Mouse (Mus musculus) ES-CJ7 (cell line): ENCODE results near the gene Il1r1.

ENCODE experiments used
- DNase-seq: peaks from one replicate; pipeline ENCODE4 v3.0.0; 2011; ENCODE audit warnings: low read depth, low spot score

Il1r1 gene

DNA sequence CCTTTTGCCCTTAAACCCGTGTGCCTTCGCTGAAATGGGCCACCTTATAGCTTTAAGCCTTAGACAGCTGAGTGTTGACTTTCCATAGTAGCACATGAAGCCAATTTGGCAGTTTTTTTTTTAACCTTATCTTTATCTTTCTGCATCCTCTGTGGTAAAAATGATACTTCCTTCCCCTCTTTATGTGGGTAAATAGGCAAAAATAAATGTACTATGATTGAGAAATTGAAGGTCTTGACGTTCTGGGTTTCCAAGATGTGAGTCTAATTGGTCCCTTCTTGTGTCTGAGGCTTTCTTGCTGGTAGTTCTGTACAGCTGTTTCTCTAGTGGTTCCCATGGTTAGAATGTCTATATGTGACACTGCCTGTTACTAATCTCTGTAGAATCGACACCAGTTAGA is 46.2 kb downstream of the Il1r1 start:
- DNase-seq: no peak

DNA sequence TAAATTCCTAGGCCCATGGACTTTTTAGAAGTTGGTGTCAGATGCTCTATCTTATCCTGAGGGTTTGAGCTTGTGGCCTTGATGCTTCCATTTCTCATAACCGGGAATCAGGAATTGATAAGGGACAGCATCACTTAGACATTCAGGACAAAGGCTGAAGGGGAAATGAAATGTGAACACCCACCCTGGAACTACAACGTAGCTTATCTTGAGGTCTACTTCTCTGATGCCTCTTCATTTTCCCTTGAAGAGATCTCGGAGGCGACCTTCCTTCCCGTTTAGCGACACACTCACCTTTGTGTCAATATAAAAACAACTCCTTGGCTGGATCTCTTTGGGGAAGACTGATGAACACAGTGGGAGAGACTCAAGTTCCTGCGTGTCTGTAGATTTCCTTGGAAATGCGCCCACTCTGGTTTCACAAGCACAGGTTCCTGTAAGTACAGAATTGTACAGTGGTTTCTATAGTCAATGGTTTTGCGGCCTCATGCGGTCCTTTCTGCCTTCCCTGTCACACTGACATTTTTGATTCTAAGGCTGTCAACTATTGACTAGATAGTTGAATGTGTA is 46.7 kb downstream of the Il1r1 start:
- no peak for DNase-seq

DNA sequence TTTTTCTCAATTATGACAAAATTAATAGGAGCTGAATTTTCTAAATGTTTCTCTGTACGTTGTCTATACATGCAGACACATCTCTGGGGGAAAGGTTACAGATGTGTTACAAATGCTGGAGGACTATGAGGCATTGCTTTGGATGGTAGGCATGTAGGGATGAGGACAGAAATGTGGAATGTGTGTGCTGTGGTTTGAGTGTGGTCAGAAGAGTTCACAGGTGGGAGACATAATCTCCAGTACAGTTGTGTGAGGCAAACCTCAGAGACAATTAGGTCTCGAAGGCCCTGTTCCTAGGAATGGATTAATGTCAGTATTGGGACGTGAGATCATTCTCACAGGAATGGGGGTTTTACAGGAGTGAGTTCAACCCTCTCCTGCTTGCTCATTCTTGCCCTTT is 47.3 kb downstream of the Il1r1 start:
- DNase-seq: no peak

DNA sequence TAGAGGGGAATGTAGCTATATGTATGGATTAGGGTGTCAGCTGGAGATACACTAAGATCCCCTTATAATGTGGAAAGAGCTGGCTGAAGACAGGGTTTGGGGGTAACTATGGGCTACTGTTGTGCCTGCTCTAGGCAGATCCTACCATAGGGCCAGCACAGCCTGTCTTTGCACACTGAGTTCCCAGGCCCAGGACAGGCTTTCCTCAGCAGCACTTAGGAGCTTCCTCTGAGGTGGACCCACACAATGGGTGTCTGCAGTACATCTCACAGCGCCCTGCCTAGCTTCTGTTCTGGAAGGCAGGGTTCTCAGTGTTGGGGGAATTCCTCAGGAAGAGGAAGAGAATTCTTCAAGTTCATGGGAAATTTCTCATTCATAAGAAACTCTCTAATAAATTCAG is 48.6 kb downstream of the Il1r1 start:
- DNase-seq: no peak

DNA sequence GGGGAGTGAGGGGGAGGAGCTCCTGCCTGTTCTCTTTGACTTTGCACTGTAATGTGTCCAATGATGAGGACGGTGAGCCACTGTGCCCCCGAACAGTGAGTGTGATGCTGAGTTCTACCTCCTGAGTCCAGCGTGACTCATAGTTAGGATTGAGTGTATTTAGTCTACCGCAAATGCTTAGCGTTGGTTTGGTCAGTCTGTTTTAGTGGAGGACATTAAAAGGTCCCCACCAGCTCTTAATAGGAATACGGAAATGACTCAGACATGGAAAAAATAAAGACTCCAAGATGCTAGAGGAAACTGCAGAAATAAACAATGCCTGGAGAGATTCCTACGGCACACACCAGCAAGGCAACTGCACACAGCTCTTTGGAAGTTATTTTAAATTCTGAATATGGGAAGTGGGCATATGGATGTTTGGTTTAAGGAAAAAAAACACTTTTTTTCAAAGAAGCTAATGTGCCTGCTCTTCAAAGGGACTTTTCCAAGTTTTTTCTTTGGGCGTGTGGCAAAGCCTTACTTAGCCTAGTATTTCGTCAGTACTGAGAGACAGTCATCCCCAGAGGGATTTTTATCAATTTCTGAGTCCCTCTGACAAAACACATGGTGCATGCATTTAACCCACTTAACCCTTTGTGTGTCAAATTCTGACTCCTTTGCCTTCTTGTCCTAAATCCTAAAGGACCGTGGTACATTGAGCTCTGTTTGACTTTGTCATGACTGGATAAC is 50.6 kb downstream of the Il1r1 start:
- DNase-seq: no peak

DNA sequence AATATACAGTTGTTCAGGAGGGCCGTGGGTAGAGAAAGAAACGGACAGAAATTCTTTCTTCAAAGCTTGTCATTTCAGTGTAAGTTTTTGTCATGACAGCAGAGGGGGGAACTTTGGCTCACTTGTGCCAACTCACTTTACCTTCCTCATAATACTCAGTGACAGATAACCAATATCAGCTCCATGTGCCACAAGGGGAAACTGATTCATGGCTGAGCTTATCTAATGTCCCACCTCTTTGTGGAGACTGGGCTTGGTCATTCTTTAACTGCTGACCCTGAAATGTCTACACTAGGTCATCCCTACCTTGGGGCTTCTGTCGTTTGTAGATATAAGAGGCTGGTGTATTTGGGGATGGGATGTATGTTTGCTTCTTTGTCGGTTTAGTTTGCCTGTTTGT is 53.1 kb downstream of the Il1r1 start:
- DNase-seq: no peak

DNA sequence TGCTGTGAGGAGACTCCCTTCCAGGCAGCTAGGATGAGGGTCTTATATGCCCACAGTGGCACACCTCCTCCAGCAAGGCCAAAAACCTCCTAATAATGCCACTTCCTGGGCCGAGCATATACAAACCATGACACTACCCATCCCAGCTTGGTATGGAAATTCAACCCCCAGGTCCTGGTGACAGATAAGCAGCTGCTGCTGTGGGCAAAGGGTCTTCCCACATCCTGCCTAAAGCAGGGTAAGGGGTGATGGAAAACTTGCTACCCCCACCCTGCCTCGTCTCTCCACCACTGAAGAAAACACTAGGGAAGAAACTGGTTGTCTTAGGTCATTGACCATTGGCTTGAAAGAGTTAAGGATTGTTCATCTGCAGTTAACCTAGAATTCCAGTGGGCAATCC is 53.8 kb downstream of the Il1r1 start:
- DNase-seq: no peak

DNA sequence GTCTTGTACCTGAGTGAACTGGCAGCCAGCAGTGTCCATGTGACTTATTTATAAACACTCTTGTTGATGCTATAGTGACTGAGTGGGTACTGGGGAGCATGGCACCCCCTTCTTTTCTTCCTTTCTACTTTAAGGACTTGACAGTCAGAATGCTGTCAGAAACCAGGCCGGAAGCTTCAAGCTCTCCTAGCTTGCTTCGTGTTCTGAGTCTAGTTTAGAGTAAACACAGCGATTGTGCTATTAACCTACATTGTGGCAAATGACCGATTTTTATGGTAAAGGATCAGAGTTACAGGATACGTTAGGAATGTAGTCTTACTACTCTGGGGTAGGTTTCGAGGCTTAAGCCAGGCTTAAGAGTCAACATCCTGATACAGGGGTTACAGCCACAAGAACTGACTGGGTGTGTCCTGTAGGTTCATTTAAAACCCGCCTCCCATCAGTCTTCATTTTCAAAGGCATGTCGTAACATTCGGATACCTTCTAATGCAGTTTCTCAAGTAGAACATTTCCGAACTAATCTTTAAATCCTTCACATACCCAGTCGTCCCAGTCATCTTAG is 54.4 kb downstream of the Il1r1 start:
- DNase-seq: no peak

DNA sequence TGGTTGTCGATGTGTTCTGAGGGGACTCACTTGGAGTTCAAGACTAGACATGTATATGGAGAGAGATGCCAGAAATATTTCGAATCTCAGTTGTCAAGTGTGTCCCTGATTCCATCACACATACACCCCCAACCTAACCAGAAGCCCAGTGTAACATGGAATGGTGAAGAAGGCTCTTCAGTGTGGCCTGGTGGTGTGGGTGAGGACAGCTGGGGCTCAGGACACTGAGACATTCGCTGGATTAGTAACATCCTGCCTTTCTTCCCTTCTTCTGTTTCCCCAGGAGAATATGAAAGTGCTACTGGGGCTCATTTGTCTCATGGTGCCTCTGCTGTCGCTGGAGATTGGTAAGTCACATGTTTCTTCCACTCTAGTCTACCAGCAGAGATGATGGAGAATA is 57.1 kb downstream of the Il1r1 start:
- DNase-seq: no peak

DNA sequence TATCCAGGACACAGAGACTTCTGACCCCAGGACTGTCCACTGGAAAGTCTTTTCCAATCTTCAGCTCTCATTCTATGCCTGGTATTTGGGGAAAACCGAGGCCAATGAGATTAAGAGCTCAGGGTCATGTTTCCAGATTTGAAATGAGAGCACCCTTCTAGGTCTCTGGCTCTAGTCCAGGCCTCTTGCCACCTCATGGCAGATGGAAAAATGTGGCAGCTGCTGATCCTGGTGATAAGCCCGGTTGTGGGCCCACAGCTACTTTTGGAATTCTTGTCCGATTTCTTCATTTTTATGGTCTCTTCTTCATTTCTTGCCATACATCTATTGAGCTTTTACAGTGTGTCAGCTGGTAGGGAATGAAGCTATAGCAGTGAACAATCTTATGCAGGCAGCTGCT is 57.5 kb downstream of the Il1r1 start:
- no peak for DNase-seq

DNA sequence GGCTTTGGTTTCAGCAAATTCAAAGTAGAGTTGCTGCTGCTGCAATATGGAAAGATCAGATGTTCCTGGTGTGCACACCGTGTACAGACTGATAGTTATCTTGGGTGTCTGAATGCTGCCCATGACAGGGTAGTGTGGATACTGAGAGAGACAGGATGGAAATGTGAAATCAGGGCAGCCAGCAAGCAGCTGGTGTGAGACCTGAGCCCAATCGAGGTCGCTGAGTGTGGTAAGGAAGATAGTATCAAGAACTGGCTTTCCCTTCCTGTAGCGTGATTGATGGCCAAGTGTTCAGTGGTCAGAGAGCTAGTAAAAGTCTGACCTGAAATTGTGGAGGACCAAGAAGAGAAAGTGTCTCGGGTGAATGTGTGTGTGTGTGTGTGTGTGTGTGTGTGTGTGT is 59.1 kb downstream of the Il1r1 start:
- no peak for DNase-seq

DNA sequence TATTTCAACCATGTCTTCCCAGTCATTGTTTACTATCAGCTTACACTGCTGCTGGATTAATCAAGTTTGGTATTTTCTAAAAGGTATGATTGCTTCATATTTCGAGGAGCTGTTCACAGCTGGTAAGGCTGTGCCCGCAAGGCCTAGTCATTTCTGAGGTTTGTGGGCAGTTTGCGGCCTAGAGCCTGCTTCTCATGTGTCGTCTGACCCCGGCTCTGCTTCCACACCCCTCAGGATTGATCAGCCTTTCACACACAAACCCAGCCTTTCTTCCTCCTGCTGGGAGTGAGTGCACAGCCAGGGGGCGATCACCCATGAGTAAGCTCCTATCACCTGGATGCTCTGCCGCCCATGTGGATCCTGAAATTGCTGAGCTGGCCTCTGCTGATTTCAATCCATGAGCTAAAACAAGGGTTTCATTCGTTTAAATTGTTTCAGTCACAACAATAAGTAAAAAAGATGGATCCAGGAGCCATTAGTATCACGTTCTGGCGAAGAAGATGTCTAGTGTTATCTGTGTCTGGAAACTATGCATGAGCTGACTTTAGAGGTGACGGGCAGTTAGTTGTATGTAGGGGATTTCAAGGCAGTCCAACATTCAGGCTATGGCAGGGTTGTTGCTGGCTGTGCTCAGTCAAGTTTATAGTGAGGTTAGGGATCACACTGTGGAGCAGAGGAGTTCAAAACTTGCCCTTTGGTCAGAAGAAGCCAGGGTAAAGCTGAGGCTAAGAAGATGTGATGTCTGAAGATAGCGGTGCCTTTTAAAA is 65.8 kb downstream of the Il1r1 start:
- peak; percentile 70 for DNase-seq

DNA sequence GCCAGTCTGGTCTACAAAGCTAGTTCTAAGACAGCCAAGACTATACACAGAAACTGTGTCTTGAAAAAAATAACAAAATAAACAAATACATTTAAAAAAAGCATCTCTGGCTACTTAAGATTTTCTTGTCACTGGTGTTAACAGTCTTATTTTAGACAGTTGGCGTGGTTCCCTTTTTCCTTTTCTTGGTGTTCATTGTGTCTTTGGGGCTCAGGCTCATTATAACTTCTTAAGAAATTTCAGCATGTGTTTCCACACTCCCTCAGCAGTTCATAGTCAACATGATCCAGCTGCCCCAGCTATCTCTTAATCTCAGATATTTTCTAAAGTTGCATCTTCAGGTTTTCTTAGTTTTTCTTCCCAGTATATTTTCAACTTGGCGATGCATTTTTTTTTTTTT is 67.4 kb downstream of the Il1r1 start:
- DNase-seq: no peak

DNA sequence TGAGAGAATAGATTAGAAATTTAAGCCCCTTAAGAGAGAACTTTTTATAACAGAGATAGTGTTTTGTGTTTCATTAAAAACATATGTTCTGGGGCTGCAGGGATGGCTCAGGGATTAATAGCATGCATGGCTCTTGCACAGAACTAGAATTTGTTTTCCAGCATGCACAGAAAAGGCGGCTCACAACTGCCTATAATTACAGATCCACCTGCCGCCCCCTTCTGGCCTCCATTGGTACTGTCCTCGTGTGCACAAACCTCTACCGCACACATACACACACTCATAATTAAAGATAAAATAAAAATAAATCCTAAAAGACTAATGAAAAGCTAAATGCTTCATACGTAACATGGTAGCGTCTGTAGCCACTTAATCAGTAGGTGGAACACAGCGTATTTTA is 69.0 kb downstream of the Il1r1 start:
- DNase-seq: peak; percentile 37

DNA sequence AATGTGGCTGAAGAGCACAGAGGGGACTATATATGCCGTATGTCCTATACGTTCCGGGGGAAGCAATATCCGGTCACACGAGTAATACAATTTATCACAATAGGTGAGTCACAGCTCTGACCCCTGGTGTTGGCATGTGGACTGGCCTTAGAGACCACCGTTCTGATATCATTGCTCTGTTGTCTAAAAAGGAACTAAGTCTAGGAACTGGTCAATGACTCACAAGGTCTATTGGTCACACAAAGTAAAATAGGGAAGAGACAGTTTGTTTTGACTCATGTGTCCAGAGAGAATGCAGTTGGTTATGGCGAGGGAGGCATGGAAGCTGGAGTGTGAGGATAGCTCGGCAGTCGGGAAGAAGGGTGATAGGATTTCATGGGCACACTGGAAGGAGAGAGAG is 69.9 kb downstream of the Il1r1 start:
- DNase-seq: no peak

DNA sequence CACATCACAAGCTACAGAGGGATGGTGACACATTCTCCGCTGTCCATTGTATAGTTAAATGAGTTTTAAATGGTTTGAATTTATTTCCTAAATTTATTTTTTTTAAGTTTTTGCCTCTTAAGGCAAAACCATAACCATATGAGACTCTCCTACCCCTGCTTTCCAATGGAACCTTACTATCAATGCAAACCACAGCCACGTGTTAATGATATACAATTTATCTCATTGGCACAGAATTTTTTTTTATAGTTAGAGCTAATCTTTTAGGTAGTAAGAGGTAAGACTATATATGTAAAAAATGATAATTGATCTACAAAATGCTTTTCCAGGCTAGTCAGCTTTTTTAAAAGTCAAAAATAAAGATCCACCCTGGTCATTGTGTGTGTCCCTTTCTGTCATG is 73.2 kb downstream of the Il1r1 start:
- no peak for DNase-seq

DNA sequence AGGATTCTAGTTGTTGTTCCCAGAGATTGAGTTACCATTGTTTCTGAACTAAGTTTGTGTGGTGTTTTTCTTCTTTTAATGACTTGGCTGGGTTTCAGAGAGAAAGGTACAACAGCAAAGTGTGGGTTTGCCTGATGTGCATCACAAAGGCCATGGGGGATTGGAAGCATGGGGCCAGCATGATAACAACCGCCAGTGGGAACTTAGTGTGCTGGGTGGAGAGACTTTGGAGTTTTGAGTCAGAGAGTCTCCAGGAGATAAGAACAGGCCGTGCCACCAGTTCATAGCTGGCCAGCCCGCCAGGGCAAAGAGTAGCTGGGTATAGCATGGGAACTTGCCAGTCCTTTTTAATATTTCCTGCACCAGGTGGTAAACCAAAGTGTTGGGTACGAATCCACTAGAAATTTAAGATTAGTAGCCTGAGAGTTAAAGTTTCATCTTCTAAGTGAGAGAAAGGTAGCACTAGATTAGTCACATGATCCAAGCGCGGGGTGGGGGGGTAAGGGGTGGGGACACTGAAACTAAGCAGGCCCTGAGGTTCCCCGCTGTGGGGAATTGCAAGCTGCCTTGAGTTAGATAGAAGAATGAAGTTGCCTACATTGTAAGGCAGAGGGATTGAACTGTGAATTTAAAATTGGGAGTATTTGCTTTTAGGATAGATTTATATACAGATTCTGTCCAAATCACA is 78.4 kb downstream of the Il1r1 start:
- DNase-seq: peak; percentile 82

DNA sequence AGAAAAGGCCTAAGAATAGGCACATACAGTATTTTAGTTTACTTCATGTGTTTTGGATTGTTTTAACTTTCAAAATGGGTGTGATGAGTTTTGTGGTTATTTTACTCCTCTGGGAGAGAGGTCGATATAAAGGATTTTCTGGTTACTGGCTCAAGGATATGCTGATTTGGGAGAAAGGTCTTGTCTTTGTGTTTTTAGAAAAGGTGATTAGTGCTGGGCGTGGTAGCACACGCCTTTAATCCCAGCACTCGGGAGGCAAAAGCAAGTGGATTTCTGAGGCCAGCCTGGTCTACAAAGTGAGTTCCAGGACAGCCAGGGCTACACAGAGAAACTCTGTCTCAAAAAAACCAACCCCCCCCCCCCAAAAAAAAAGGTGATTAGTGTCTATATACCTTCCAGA is 79.4 kb downstream of the Il1r1 start:
- peak; percentile 86 for DNase-seq

DNA sequence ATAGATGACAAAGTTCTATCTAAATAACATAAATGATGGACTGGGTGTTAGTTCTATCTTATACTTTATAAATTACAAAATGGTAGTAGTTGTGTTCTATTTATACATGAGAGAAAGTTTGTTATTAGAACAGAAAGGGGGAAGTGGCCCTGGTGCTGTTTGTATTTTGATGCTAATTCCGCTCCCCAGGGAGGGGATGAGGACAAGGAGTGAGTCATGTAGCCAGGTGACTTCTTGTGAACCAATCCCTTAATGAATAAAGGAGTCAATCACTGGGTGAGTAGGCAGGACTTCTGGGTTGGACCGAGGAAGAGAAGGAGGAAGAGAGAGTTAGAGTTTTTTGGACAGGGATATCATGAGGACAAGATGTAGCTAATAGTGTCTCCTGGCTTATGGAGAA is 81.2 kb downstream of the Il1r1 start:
- DNase-seq: peak; percentile 77

DNA sequence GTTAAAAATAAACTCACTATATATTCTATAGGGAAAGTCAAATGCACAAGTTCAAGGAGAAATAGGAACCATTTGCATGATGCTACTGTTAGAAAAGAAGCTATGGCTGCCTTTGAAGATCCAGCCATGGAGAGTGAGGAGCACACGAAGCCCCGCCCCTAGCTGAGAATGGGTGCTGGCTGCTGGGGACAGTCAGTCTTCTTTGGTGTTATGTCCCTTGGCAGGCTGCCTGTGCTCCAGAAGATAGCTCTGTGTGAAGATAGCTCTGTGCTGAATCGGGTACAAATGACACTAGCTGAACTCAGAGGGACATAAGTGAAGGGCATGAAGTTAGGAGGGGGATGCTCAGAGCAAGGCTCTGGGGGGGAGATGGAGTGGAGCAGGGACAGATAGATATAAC is 86.2 kb downstream of the Il1r1 start:
- DNase-seq: no peak

DNA sequence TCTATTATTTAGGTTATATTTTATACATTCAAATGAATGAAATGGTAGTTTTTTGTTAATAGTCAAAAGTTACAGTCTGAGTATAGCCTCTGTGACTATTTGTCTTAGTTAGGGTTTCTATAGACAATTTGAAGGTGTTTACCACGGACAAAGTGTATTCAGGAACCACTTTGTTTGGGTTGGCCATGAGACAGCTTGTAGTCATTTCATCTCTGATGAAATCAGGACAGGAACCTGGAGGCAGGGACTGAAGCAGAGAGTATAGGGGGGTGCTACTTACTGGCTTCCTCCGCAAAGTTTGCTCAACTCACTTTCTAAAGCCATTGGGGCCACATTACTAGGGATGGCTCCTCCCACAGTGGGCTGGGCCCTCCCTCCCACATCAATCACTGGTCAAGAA is 86.7 kb downstream of the Il1r1 start:
- peak; percentile 35 for DNase-seq

DNA sequence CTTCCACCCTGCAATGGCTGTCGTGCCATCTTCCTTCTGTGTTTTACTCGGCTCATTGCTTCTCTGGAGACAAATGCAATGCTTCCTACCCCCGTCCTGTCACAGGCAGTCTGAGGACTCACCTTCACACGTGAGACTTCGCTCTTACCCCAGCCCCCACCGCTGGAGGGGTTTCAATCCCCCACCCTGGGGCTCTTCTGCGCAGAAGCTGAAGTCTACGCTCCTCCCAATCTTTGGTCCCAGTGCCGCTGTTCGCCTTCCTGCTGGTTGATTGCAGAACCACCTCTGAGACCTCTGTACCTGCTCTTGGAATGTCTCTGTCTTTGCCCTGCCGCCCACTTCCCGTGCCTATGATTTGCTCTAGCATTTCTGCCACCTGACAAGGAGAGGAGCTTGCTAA is 89.1 kb downstream of the Il1r1 start:
- DNase-seq: peak; percentile 73
